Mouse (Mus musculus) embryonic facial prominence, embryonic 12.5 days (tissue): ENCODE data around the gene Ucp2. TPM values are rescaled to one million over a fixed set of nuclear protein-coding genes. Genes with fewer than 3 reads are reported as not detected.
A peak's percentile ranks its signal among the peaks of the same experiment; 100 is the strongest.
"Not testable (repeated sequence)": the region's sequence is repeated elsewhere in the genome, so short reads cannot be mapped to it uniquely, and the experiment has no call there.

Experiments
- ATAC-seq: fragments of 200-750 bp; cut with Nextera tagmentation; 2 replicates; pipeline ENCODE4 v1.8.0; 2017; ENCODE audit not compliant: insufficient number of reproducible peaks, insufficient read depth, low FRiP score, low TSS enrichment
- H3K27ac ChIP-seq: fragments of 300-500 bp; sonication (generic); 2 replicates; pipeline ENCODE4 v1.5.1; 2016; ENCODE audit warnings: mild to moderate bottlenecking
- H3K27me3 ChIP-seq: fragments of 300-500 bp; sonication (generic); 2 replicates; pipeline ENCODE4 v1.6.1; 2016; ENCODE audit warnings: mild to moderate bottlenecking, moderate library complexity
- H3K36me3 ChIP-seq: fragments of 300-500 bp; sonication (generic); 2 replicates; pipeline ENCODE4 v1.6.1; 2016; ENCODE audit warnings: mild to moderate bottlenecking
- H3K4me1 ChIP-seq: fragments of 300-500 bp; sonication (generic); 2 replicates; pipeline ENCODE4 v1.6.1; 2016
- H3K4me2 ChIP-seq: fragments of 300-500 bp; sonication (generic); replicated peaks from 2 replicates; pipeline ENCODE4 v1.6.1; 2016; ENCODE audit warnings: mild to moderate bottlenecking, moderate library complexity
- H3K4me3 ChIP-seq: fragments of 300-500 bp; sonication (generic); 2 replicates; pipeline ENCODE4 v1.5.1; 2016; ENCODE audit warnings: mild to moderate bottlenecking
- H3K9ac ChIP-seq: fragments of 300-500 bp; sonication (generic); 2 replicates; pipeline ENCODE4 v1.6.1; 2016; ENCODE audit warnings: mild to moderate bottlenecking, moderate library complexity
- H3K9me3 ChIP-seq: fragments of 300-500 bp; sonication (generic); 2 replicates; pipeline ENCODE4 v1.6.1; 2016; ENCODE audit warnings: mild to moderate bottlenecking, moderate library complexity
- WGBS: fragments of 180-500 bp; shearing (Covaris S2); methylation state at CpG from one replicate; pipeline ENCODE4 v1.1.7; 2016; 5-methylcytosine and 5-hydroxymethylcytosine counted together
- polyA plus RNA-seq: library from polyadenylated mRNA; unstranded; fragments of >200 nt; fragmentation: Nextera tagmentation; extraction: Ambion mirVana; gene quantifications from 2 replicates; pipeline ENCODE4 v1.2.1, GENCODE M21; 2016

Gene Ucp2
- polyA plus RNA-seq, 1 experiment from 2014 or later: 164 TPM

- no peak overlapping the region for H3K27ac ChIP-seq
- 80% methylated on average over 17 of the region's 17 CpGs for WGBS
- H3K36me3 ChIP-seq: no peaks in the 10 kb centered on the region
- no peak for ATAC-seq
- no peaks in the 10 kb centered on the region for H3K27me3 ChIP-seq
- H3K9me3 ChIP-seq: no peaks in the 10 kb centered on the region
- H3K4me2 ChIP-seq: no peak overlapping the region
- no peaks in the 10 kb centered on the region for H3K4me1 ChIP-seq
- H3K4me3 ChIP-seq: no peak overlapping the region
- H3K9ac ChIP-seq: no peak overlapping the region
These were observed 13.0 kb upstream of the Ucp2 start for GRCm38 (mm10) chr7:100480175-100480574.

GRCm38 (mm10) chr7:100482046-100482445 is 11.1 kb upstream of the Ucp2 start:
- not testable (repeated sequence) for H3K27me3 ChIP-seq, ATAC-seq, H3K4me2 ChIP-seq, H3K36me3 ChIP-seq, H3K9me3 ChIP-seq, H3K4me1 ChIP-seq, H3K27ac ChIP-seq, H3K9ac ChIP-seq, H3K4me3 ChIP-seq
- 76% methylated on average over 2 of the region's 2 CpGs for WGBS

GRCm38 (mm10) chr7:100484493-100484892 is 8.6 kb upstream of the Ucp2 start:
- H3K9ac ChIP-seq: no peak overlapping the region
- no peak overlapping the region for H3K27ac ChIP-seq
- H3K27me3 ChIP-seq: no peaks in the 10 kb centered on the region
- H3K36me3 ChIP-seq: no peaks in the 10 kb centered on the region
- H3K4me2 ChIP-seq: no peak overlapping the region
- 90% methylated on average over 5 of the region's 5 CpGs for WGBS
- H3K4me1 ChIP-seq: 0 out of 2 replicates have a peak, but pooled peaks cover 3% of the 10 kb centered on the region
- H3K9me3 ChIP-seq: no peaks in the 10 kb centered on the region
- no peak for ATAC-seq
- H3K4me3 ChIP-seq: no peak overlapping the region

- WGBS: 61% methylated on average over 2 of the region's 2 CpGs
- Histone ChIP-seq H3K9ac (no peak overlapping the region), H3K4me3 (no peak overlapping the region), H3K9me3 (no peaks in the 10 kb centered on the region), H3K27me3 (no peaks in the 10 kb centered on the region), H3K36me3 (no peaks in the 10 kb centered on the region), H3K4me1 (0 out of 2 replicates have a peak, but pooled peaks cover 3% of the 10 kb centered on the region), H3K27ac (no peak overlapping the region), H3K4me2 (no peak overlapping the region)
- no peak for ATAC-seq
These were observed 5.8 kb upstream of the Ucp2 start for GRCm38 (mm10) chr7:100487301-100487700.

GRCm38 (mm10) chr7:100488474-100489048 is 4.6 kb upstream of the Ucp2 start:
- Histone ChIP-seq H3K36me3 (no peaks in the 10 kb centered on the region), H3K4me1 (peaks cover 13% of the 10 kb centered on the region), H3K4me2 (no peak overlapping the region), H3K27me3 (0 out of 2 replicates have a peak, but pooled peaks cover 9% of the 10 kb centered on the region), H3K9ac (no peak overlapping the region), H3K27ac (no peak overlapping the region), H3K9me3 (no peaks in the 10 kb centered on the region), H3K4me3 (no peak overlapping the region)
- WGBS: 38% methylated on average over 10 of the region's 10 CpGs
- no peak for ATAC-seq

- H3K4me3 ChIP-seq: peak overlapping the region; percentile 47
- peak overlapping the region; percentile 46; the same call in 1 of the 2 replicates for H3K27ac ChIP-seq
- H3K27me3 ChIP-seq: 0 out of 2 replicates have a peak, but pooled peaks cover 9% of the 10 kb centered on the region
- WGBS: under 1% methylated on average over 35 of the region's 36 CpGs
- peak overlapping the region; percentile 60 for H3K9ac ChIP-seq
- H3K4me2 ChIP-seq: peak overlapping the region; percentile 95
- peaks cover 47% of the 10 kb centered on the region for H3K4me1 ChIP-seq
- H3K36me3 ChIP-seq: peaks cover 8% of the 10 kb centered on the region
- no peaks in the 10 kb centered on the region for H3K9me3 ChIP-seq
- 0 out of 2 replicates have a peak, but pooled peaks have one; percentile 17 for ATAC-seq
These were observed 583 bp upstream of the Ucp2 start for GRCm38 (mm10) chr7:100492391-100493116.

GRCm38 (mm10) chr7:100493484-100494414 is 612 bp downstream of the Ucp2 start:
- Histone ChIP-seq H3K36me3 (peaks cover 20% of the 10 kb centered on the region), H3K4me1 (peaks cover 44% of the 10 kb centered on the region), H3K4me3 (peak overlapping the region; percentile 47), H3K4me2 (peak overlapping the region; percentile 95), H3K27me3 (0 out of 2 replicates have a peak, but pooled peaks cover 9% of the 10 kb centered on the region), H3K27ac (peak overlapping the region; percentile 69; the same call in 1 of the 2 replicates), H3K9me3 (no peaks in the 10 kb centered on the region), H3K9ac (peak overlapping the region; percentile 38)
- no peak; the same call in 1 of the 2 replicates for ATAC-seq
- 35% methylated on average over 19 of the region's 19 CpGs for whole genome bisulfite sequencing

GRCm38 (mm10) chr7:100494415-100494831 is 1.3 kb downstream of the Ucp2 start:
- Histone ChIP-seq H3K4me1 (peaks cover 44% of the 10 kb centered on the region), H3K36me3 (peaks cover 25% of the 10 kb centered on the region), H3K27ac (peak overlapping the region; percentile 69; the same call in 1 of the 2 replicates), H3K4me2 (peak overlapping the region; percentile 95), H3K27me3 (0 out of 2 replicates have a peak, but pooled peaks cover 9% of the 10 kb centered on the region), H3K9me3 (no peaks in the 10 kb centered on the region), H3K4me3 (peak overlapping the region; percentile 47), H3K9ac (no peak overlapping the region)
- 86% methylated on average over 7 of the region's 7 CpGs for WGBS
- ATAC-seq: no peak

GRCm38 (mm10) chr7:100495042-100495441 is 1.9 kb downstream of the Ucp2 start:
- peak overlapping the region; percentile 22 for H3K4me3 ChIP-seq
- 18% methylated on average over 8 of the region's 8 CpGs for WGBS
- H3K36me3 ChIP-seq: peaks cover 30% of the 10 kb centered on the region
- H3K9ac ChIP-seq: no peak overlapping the region
- no peak for ATAC-seq
- 0 out of 2 replicates have a peak, but pooled peaks cover 9% of the 10 kb centered on the region for H3K27me3 ChIP-seq
- peak overlapping the region; percentile 86 for H3K27ac ChIP-seq
- peaks cover 44% of the 10 kb centered on the region for H3K4me1 ChIP-seq
- H3K4me2 ChIP-seq: peak overlapping the region; percentile 95
- no peaks in the 10 kb centered on the region for H3K9me3 ChIP-seq

- Histone ChIP-seq H3K36me3 (peaks cover 30% of the 10 kb centered on the region), H3K27ac (peak overlapping the region; percentile 86), H3K4me3 (peak overlapping the region; percentile 22), H3K4me1 (peaks cover 44% of the 10 kb centered on the region), H3K4me2 (peak overlapping the region; percentile 95), H3K9ac (0 out of 2 replicates have a peak overlapping the region, but pooled peaks have one; percentile 12), H3K9me3 (no peaks in the 10 kb centered on the region), H3K27me3 (0 out of 2 replicates have a peak, but pooled peaks cover 9% of the 10 kb centered on the region)
- peak; percentile 19; the same call in 1 of the 2 replicates for ATAC-seq
- WGBS: 25% methylated on average over 11 of the region's 11 CpGs
These were observed 2.6 kb downstream of the Ucp2 start for GRCm38 (mm10) chr7:100495581-100496251.
